Mouse (Mus musculus): Measurements from ENCODE around the gene Srd5a2.
"Not testable (repeated sequence)": the region's sequence is repeated elsewhere in the genome, so short reads cannot be mapped to it uniquely, and the experiment has no call there.

Srd5a2 gene

DNA sequence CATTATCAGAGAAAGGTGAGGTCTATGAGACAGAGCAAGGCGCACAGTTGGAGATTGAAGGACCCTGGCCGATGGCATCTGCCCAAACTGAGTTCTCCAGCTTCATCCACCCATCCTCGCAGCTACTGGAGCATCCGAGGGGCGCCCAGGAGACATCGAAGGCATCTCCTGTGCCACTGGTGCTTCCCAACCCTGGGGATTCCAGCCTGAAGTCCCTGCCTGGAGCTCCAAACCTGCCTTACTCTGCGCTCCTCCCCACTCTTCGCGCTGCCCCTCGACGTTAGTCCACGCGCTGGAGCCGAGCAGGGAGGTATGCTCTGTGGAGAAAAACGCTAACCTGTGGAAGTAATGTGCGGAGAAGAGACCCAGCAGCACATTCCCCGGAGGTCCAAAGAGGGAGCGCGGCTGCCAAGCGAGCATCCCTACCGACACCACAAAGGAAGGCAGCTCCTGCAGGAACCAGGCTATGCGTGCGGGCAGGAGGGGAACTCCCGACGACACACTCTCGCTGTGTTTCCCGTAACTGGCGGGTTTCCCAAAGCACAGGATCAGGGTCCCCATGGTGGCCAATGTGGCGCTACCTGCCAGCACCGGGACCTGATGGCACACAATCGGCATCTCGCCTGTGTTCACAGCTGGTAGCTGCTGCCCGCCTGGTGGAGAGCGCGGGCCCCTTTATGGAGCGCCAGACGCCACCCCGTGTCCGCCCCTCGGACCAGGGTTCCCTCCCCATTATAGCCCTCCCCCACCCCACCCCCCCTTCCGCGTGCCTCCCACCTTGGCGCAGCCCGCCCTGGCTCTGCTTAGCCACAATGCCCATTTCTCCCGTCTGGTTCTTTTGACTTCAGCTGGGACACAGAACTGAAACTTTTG is at the start of gene Srd5a2:
Gene Srd5a2 (minus strand): TSS at position 707 of the 873 bp plus-strand sequence.
- no peak for DNase-seq

DNA sequence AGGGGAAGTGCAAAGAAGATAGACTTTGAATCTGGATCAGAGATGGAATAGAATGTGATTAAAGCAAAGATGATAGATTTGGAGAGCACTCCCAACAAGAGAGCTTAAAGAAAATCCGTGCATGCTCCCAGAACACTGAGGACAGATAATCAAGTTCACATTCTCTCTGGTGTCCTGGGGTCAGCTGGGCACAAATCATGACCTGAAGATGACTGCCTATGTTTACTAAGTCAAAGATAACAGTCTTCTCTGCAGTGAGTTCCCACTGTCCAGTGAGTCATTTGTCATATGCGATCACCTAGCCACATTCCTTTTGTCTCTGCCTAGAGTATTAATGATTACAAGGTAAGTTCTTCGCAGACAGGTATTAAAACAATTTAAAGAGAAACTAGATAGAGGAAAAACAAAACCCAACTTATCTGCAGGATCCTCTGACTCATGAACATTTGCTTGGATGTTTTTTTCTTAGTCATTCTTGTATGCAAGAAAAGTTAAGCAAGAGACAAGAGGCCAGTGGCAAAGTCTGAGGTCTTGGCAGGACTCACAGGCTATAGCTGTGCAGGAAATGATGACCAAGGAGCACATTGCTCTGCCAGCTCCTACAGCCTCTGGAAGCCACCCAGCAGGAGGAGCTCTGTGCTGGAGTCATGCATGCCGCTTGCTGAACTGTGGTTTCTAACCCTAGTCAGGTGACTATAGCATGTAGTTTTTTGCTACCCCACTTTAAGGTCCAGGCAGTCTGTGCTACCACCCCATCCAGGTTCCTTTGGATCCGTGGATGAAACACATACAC is 41.4 kb upstream of the Srd5a2 start:
- DNase-seq, result no peak

DNA sequence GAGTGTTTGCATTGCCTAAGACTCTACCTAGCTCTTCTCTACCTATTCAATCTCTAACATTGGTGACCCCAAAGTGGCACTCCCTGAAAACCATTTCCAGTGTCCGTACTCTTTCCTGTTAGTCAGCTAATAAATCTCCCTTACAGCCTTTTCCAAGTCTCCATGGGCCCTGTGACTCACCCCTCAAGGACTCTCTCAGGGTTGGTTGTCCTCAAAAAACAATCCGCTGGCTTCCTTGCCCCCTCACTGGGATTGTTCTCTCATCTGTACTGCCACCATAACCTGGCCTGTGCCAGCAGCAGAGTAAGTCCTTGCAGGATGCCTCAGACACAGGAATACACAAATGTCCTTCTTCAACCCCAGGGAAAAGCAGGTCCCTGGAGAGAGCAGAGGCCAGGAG is 40.3 kb upstream of the Srd5a2 start:
- no peak for DNase-seq

DNA sequence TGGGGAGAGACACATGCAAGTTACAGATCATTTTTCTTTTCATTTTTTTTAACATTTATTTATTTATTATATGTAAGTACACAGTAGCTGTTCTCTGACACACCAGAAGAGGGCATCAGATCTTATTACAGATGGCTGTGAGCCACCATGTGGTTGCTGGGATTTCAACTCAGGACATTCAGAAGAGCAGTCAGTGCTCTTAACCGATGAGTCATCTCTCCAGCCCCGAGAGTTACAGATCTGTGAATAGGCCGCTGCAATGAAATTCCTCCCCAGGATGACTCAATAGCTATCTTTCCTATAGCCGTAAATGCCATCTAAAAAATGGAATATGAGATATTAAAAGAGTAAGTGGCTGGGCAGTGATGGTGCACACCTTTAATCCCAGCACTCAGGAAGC is 35.7 kb upstream of the Srd5a2 start:
- no peak for DNase-seq

DNA sequence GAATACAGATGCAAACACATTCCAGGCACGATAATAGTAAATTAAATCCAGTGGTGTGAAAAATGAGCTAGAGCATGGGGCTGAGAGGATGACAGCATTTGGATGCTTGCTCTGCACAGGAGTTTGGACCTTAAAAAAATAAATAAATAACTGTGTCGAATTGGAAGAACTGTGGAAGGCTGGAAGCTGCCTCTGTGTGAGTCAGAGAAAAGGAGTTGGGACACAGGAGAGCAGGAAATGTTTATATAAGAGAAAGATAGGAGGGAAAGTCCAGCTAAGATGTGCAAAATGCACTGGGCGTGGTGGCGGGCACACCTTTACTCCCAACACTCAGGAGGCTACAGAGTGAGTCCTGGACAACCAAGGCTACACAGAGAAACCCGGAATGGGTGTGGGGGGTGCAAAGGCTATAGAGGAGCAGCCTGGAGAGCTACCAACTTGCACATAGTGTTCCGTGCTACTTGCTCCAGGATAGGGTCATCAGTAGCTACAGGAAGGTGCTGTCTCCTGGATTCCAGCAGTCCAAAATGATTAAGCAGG is 32.4 kb upstream of the Srd5a2 start:
- DNase-seq, result no peak

DNA sequence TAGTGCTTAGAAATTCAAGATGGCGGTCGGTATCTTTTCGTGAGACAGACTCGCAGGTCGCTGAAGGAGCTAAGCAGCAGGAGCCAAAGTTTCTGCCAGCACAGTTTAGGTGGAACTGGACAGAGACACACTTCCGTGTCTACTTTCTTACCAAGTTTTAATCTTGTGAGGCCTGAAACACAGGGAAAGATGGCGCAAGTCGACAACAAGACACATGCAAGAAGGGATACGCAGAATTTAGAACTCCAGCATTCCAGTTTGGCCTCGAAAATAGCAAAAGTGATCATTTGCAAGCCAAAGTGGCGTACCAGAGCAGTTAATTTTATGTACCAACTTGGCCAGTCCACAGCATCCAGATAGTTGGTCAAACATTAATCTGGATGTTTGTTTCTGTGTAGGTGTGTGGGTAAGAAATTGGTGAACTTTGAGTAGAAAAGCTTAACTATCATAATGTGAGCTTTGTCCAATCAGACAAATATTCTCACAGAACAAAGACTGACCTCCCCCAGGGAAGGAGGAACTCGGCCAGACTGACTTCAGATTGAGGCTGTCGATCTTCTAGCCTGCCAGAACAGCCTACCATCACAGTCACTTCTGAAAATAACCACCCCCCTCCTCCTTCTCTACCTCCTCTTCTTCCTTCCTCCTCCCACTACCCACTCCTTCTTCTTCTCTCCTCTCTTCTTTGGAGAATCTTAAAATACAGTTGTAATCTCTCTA is 31.2 kb upstream of the Srd5a2 start:
- no peak for DNase-seq

DNA sequence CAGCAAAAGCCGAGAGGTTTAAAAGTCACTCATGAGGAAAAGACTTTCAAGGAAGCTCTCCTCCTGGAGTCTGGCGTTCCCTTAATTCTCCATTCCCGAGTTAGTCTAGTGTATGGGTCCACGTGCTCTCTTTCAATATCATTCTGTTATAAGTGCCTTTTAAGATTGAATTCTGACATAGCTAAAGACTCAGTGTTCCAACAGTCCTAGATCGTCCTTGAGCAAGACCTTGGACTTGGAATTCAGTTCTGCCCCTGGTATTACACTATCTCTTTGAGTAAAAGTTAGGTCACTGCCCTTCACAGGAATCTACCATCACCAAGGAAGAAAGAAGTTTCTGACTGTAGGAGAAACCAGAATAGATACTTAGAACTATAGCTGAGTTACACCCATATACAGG is 25.4 kb upstream of the Srd5a2 start:
- not testable (repeated sequence) for DNase-seq

DNA sequence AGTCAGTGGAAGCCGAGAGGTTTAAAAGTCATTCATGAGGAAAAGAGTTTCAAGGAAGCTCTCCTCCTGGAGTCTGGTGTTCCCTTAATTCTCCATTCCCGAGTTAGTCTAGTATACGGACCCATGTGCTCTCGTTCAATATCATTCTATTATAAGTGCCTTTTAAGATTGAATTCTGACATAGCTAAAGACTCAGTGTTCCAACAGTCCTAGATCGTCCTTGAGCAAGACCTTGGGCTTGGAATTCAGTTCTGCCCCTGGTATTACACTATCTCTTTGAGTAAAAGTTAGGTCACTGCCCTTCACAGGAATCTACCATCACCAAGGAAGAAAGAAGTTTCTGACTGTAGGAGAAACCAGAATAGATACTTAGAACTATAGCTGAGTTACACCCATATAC is 15.0 kb upstream of the Srd5a2 start:
- DNase-seq, result not testable (repeated sequence)

DNA sequence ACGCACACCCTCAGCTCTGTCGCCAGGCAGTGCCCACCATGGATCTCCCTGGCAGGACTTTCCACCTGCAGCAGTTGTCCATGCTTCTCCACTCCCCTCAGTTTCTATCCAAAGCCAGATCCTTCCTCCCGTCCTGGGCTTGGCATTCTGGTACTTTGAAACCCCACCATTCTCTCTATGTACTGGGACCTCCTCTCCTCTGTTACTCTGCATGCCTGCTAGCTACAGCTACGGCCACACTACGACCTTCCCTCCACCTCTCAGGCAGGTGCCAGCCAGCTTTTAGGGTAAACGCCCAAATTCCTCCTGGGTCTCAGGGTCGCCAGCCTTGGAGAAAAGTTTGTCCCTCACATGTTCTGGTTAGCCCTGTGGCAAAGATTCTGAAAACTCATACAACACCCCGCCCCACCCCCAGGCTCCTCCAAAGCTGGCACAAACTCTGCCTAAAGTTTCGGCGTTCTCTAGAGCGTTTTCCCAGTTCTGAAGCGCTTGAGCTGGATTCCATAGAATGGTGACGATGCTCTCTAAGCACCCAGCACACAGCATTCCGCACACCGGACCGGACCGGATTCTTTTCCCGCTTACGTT is 607 bp upstream of the Srd5a2 start:
- no peak for DNase-seq

DNA sequence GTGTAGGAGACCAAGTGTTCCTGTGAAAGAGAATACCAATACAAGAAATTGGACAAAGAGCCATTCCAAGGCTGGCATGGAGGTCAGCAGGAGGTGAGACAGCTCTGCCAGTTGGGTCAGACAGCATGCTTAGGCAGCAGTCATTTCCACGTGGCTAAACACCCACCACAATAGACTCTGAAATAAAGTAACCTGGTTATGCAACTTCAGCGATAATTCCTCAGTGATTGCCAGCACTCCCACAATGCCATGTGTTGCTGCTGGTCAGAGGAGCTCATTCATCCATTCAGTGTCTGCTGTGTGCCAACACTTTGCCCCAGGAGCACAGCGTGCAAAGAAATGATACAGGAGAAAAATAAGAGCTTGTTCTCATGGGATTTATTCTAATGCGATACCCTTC is 4.0 kb downstream of the Srd5a2 start:
- DNase-seq, result no peak

DNA sequence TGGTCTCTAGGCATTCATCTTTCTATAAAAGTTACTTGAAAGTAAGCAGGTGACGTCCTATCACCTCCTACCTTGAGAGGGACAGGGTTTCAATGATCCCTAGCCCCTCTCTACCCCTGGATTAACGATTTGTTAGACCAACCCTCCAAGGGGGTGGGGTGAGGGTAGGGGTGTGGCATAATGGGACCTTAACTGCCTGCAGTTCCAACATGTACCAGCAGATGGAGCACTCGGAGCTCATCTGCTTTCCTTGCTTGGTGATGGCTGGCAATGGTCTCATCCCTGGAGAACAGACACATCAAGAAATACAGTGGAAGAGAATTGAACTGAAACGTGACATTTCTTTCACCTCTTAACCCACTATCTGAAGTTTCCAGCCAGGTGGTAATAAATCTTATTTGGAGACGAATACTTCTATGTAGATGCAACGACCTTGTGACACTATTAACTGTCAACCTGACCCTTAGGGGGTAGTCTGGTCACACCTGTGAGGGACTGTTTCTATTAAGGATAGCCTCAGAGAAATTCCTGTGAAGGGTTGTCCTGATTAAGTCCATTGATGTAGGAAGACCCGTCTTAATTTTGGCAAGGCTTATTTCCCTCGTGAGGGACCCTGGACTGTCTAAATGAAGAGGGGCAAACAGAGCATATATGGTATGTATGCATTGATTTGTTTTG is 27.1 kb downstream of the Srd5a2 start:
- DNase-seq, result peak; percentile 29 to 75

DNA sequence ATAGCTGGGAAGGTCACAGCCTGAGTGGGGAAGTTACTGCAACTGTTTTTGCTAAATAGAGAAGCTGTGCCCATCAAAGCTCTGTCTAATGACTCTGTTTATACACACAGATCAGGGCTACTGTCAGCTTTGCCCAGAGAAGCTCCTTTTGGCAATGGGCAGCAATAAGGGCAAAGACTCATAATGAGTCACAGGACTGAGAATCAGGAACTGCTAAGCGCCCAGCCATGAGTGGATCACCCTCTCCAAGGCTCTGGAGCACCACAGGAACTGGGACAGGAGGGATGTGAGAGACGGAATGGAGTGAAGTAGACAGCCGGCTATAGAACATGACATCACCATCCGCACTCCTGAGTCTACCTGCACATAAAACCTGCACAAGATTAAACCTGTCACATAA is 29.4 kb downstream of the Srd5a2 start:
- no peak for DNase-seq

DNA sequence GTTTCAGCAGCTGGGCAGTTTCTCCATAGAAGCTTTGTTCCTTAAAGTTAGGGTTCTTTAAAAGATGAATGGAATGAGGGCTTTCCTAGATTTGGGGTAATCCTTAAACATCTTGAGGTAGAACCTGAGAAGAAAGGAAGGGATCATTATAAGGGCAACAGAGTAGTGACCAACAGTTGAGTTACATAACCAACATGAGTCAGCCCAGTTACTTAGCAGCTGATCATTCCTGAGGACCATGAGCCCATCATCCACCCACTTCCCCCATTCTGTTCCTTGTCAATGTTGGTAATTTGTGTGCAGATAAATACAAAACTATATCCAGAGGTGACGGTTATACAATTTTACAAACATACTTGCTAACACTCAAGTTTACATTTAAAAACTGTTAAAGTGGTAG is 30.1 kb downstream of the Srd5a2 start:
- no peak for DNase-seq

DNA sequence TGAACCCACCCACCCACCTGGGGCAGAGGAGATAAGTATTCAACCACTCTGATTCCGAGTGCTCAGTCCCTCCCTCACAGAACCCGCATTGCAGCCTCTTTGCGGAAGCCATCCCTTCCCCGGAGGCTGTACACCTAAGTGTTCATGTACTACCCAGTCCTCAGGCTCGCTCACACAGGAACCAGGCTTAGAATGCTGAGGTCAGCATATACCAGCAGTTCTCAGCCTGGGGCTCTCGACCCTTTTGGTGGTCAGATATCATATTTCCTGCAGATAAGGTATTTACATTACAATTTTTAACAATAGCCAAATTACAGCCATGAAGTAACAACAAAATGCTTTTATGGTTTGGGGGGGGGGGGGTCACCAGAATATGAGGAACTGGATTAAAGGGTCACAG is 32.6 kb downstream of the Srd5a2 start:
- DNase-seq, result no peak

DNA sequence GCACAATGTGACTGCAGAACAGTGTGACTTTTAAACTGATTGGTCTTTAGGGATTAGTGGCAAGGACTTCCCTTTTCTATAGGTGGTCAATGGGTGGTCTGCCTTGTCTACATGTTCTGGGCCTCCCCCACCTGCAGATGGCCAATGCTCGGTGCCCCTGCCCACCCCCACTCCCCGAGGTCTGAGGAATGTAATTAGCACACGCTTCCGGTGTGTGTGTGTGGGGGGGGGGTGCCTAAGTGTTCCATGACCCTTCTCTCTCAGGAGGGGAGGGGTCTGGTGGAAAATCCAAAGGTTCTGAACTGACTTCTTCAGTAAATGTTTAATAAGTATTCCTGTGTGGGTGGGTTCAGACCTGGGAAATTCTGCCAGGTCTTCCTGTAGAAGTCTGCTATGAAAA is 39.0 kb downstream of the Srd5a2 start:
- DNase-seq, result no peak

DNA sequence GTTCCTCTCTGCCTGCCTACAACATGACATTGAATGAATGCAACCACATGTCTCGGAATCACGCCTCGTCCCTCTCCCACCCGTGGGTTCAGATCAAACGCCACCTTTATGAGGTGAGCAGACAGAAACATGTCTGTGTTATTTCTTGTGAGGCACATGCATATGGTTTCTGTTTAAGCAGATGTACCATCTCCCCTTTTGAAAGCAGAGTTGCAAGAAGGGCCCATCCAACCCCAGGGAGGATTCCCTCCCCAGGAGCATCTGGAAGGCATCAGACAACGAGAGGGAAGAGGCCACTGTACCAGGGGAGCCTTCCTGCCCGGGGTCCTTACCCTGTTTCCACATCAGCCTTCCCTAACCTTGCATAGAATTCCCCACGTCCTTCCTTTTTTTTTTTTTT is 40.7 kb downstream of the Srd5a2 start:
- DNase-seq, result no peak

DNA sequence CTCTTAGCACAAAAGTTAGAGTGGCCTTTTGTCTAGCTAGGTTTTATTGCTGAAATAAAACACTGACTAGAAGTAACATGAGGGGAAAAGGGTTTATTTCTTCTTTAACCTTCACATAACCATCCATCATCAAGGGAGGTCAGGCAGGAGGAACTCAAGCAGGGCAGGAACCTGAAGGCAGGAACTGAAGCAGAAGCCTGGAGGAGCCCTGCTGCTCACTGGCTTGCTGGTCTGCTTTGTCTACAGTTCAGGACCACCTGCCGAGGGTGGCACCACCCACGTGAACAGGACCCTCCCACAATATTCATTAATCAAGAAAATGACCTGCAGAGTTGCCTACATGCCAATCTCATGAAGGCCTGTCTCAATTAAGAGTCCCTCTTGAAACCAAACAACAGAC is 45.3 kb downstream of the Srd5a2 start:
- no peak for DNase-seq

DNA sequence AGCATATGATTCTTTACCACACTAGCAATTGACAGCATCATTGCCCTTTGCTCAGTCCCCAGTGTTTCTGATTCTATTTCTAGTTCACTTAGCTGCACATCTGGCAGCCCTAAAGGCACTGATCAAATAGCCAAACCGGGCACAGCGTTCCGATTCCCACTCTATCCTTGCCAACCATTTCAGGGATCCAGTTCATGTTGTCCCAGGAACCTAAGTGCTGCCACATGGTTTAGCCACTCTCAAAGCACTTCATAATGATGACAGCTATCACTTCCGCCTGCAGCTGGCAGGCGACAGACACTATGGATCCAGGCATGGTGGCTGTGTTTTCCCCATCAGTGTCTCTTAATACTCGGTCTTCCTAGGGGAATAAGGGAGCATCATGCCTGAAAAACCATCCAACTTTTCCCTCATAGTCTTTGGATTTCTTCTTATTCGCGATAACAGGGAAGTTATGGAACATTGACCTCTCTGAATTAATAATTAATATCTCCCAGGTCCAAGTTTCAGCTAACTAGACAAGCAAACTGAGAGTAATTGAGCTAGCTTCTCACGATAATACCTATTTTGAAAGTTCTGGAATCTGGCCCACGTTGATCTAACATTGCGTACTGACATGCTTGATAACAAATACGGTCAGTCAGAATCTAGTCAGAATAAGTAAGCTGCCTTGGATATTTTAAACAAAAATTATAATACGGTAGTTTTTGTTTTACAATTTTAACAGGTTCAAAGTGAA is 51.6 kb downstream of the Srd5a2 start:
- no peak for DNase-seq

DNA sequence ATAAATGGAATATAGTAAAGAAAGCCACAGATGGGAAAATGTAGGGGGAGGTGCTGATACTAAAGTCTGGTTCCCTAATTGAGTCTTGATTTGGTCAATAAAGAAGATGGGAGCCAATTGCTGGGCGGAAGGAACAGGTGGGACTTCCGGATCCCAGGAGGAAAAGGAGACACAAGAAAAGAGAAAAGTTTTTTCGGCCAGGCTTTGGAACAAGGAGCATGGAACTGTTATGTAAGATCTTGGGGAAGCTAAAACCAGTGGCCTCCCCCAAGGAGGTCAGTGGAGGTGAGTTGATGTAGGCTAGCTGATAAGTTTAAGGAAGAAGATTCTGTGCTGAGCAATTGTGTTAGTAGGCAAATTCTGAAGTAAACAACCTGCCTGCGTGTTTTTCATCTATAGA is 56.5 kb downstream of the Srd5a2 start:
- DNase-seq, result no peak

DNA sequence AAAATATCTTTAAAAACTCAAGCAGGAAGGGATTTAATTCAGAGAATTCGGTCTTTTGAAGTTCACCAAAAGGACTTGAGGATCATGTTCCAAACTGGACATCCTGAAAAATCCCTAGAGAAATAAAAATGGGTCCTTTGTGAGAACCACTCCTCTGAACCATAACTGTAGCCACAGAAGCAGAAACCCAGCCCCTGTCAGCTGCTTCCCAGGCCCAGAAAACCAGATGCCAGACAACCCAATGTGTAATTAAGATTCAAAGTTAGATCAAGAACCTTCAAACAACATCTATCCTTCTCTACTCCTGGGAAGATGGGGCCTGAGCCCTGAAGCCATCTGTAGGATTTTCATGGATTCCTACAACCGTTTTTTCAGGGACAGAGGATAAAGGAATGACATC is 61.1 kb downstream of the Srd5a2 start:
- no peak for DNase-seq

DNA sequence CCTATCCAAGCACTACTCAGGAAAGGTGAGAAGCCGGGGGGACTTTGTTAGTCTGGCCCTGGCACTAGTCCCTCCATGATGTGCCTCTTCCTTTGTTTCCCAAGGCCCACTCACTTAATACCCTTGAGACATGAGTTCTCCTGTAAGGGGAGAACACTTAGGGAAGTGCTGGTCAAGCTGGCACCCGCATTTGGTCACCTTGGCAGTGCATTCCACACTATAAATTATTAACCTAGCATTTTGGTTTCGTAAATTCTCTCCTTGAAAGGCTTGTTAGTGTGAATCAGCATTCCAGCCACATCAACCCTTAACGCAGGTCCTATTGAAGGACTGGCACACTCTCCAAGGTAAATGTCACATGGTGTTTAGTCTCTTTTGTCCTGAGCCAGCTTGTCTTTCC is 61.8 kb downstream of the Srd5a2 start:
- no peak for DNase-seq

DNA sequence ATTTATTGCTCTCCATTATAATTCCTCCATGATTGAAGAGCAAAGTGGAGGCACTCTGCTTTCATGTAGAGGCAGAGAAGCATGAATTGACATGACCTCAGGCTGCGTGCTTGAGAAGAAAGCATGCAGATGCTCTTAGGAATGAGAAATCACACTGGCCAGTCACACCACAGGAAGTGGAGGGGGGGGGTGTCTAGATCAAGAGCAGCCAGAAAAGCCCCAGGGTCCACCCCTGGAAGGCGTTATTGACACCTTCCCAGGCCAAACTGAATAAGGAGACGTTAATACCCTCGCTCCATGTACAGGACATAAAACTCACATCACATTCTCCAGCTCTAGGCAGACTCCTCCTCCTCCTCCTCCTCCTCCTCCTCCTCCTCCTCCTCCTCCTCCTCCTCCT is 63.2 kb downstream of the Srd5a2 start:
- DNase-seq, result no peak

Measured in spleen, adult 18-20 months (tissue).